Mouse (Mus musculus) thymus, postnatal 14 days (tissue): ENCODE measurements around the gene Ambra1.

ENCODE experiments used
- DNase-seq: peaks from one replicate; pipeline ENCODE4 v3.0.0; 2021

Ambra1 gene

DNA sequence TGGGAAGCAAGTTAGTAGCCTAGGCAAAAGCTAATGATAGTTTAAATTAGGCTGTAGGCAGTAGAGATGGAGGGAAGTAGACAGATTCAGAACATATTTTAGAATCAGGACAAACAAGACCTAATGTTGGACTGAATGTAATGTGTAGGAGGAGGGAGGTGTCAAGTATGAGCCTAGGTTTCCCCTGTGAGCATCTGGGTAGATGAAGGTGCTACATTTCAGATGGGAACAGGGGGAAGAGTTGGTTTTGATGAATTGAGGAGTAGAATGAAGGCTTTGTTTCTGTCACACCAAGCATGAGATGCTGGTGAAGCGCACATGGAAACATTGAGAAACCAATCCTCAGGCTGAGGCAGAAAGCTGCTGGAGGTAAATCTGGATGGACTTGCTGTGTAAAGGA is 9.7 kb downstream of the Ambra1 start:
- DNase-seq = no peak

- DNase-seq = no peak
These were observed 14.8 kb downstream of the Ambra1 start for GRCm38 (mm10) chr2:91744686-91745085.

GRCm38 (mm10) chr2:91749811-91750261 is 19.9 kb downstream of the Ambra1 start:
- DNase-seq = no peak

- DNase-seq = no peak
These were observed 42.2 kb downstream of the Ambra1 start for GRCm38 (mm10) chr2:91771921-91772705.

DNA sequence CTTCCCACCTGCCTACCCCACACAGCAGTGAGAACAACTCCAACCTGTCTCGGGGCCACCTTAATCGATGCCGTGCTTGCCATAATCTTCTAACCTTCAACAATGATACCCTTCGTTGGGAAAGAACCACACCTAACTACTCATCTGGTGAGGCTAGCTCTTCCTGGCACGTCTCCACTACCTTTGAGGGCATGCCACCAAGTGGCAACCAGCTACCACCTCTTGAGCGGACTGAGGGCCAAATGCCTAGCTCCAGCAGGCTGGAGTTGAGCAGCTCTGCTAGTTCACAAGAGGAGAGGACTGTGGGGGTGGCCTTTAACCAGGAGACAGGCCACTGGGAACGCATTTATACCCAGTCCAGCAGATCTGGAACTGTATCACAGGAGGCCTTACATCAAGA is 43.4 kb downstream of the Ambra1 start:
- no peak for DNase-seq

- peak; percentile 30 for DNase-seq
These were observed 49.2 kb downstream of the Ambra1 start for GRCm38 (mm10) chr2:91779166-91779565.

DNA sequence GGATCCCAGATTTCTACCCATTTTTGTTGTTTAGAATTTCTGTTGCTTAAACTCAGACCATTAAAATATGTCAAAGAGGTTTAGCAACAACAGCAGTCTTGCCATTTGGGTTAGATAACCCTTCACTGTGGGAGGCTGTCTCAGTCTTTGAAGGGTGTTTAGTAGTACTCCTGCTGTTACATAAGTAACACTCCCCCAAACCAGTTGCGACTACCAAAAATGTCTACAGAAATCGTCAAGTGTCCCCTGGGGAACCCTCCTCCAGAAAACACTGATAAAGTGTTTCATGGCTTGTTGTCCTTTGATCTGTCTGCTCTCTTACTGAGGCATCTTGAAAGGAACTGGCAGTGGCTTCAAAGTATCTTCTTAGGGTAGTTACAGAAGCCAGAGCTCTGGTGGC is 61.7 kb downstream of the Ambra1 start:
- no peak for DNase-seq

DNA sequence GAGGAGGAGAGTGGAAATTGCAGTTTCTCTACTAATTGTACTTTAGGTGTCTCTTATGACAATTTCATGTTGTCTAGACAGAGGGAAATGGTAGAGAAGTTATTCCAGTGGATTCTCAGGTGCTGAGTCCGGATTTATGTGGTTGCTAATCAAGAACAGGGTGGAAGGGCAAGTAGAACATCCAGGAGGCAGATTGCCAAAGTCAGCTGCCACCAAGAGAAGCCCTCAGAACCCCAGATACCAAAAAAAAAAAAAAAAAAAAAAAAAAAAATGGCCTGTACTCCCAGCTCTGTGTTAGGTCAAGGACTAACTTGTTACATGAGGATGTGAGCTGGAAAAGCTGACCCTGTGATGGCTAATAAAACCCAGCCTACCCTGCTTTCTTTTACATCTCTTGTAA is 62.4 kb downstream of the Ambra1 start:
- no peak for DNase-seq

DNA sequence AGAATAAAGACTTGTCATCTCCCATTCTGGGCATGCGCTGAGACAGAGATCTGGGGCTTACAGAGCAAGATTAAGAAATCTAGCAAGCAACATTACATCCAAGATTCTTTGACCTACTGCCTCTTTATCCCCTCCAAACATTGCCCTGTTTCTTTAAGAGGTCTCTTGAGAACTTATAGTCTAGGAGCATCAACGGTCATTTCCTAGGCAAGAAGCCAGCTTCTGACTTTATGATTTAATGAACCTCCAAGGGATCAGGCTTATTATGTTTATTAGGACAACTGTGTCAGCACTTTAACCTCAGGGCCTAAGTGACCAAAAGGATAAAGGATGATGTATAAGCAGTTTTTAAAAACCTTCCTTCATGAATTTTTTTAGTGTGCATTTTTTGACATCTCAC is 64.5 kb downstream of the Ambra1 start:
- DNase-seq = no peak

GRCm38 (mm10) chr2:91795091-91795490 is 65.2 kb downstream of the Ambra1 start:
- no peak for DNase-seq

DNA sequence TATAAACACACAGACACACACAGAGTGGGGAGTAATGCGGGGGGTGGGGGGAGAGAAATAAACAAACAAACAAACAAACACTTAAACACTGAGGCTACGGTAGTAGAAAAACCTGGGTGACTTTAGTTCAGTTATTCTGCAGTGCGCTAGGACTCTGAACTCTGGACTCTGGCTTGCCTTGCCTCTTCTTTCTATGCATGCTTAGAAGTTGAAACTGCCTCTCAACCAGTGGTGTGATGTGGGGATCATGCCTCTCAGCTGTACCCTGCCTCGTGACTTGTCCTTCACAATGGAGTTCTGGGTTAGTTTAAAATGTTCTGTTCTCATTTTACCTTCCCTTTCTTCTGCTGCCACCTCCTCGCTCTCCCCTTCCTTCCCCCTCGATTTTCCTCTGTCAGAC is 81.5 kb downstream of the Ambra1 start:
- no peak for DNase-seq

DNA sequence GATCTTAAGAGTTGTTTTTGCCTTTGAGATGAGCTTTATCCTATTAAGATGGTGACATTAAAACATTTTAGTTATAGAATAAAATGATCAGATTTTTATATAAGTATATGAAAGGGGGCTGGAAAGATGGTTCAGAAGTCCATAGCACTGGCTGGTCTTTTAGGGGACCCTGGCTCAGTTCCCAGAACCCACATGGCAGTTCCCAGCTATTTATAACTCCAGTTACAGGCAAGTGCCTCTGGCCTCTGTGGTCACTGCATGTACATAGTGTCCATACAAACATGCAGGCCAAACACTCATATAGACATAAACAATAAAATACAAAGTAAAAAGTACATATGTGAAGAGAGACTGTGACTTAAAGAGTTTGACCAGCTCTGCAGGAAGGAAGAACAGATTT is 86.8 kb downstream of the Ambra1 start:
- DNase-seq = no peak

DNA sequence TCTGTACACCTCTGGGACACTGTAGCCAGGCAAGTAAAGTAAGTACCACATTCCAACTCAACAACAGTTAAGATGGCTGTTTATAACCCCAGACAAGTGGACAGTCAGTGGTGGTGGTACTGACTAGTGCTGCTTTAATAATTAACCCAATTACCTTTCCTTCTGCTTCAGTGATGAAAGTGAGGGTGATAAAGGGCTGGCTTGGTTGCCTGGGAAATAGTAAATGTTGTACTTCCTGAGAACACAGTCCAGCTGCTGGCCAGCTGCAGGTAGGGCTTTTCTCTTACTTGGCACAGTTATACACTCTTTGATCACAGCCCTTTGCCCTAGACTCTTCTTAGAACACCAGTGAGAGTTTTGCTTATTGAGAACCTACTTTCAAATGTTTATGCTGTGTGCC is 102.3 kb downstream of the Ambra1 start:
- DNase-seq = no peak

- no peak for DNase-seq
These were observed 104.3 kb downstream of the Ambra1 start for GRCm38 (mm10) chr2:91834272-91834671.

DNA sequence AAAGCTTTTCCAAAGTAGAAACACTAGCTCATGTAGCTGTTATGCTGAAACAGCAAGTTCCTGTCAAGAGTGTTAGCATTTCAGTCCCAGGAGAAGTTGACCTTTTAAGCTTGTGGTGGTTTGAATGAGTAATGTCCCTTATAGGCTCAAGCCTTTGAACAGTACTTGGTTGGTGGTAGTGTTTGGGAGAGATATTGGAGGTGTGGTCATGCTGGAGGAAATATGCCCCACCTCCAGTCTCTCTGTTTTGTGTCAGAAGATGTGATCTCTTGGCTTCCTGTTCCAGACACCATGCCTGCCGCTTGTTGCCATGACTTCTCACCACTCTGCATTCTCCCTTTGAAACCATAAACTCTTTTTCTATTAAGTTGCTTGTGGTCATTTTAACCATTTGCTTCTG is 105.1 kb downstream of the Ambra1 start:
- DNase-seq = peak; percentile 13

- no peak for DNase-seq
These were observed 105.7 kb downstream of the Ambra1 start for GRCm38 (mm10) chr2:91835631-91836030.

- DNase-seq = no peak
These were observed 114.2 kb downstream of the Ambra1 start for GRCm38 (mm10) chr2:91844085-91844484.

DNA sequence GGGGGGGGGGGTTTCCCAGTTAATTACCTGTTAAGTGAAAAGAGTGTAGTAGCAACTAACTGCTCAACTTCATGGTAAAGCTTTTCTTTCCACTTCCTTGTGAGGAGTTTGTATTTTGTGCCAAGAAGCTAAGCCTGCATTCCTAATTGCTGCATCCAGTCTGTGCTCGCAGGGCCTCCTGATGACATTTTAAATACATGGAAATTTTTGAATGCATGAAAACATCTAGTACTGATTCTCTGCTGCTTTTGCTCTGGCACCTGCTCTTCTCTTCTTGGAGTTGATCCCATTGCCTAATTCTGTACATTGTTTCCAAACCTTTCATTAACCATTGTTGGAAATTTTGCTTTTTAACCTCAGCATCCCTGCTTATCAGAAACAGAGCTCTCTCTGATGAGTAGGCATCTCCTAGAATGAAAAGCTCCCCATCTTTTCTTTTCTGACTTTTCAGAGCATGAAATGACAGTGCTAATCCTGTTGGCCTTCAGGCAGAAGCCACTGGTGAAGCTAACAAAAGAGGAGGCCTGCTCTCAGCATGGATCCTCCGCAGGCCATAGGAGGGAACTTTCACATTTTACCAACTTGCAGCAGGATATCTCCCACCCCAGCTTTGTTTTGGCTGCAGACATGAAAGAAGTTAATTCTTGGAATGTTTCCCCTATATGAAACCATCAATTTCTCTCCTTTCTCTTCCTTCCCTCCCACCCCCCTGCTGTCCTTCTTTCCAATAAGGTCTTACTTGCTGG is 122.7 kb downstream of the Ambra1 start:
- DNase-seq = no peak

DNA sequence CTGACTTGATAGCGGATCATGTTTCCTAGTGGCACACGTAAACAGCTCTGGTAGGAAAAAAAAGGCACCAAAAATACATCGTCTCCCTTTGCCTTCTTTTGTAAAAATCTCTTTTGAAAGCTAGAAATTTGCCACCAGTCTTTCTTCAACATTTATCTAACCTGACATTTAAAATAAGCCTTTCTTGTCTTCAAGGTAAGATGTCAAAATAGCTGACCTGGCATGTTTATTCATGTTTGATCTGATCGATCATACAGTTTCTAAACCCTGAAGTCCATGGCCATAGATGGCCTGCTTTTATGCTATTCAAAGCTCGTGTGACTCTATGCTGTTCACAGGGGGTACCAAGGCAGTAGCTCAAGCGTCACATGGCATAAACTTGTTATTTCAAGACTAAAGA is 124.6 kb downstream of the Ambra1 start:
- DNase-seq = no peak

GRCm38 (mm10) chr2:91856958-91857357 is 127.0 kb downstream of the Ambra1 start:
- no peak for DNase-seq

- no peak for DNase-seq
These were observed 129.5 kb downstream of the Ambra1 start for GRCm38 (mm10) chr2:91859423-91859822.

DNA sequence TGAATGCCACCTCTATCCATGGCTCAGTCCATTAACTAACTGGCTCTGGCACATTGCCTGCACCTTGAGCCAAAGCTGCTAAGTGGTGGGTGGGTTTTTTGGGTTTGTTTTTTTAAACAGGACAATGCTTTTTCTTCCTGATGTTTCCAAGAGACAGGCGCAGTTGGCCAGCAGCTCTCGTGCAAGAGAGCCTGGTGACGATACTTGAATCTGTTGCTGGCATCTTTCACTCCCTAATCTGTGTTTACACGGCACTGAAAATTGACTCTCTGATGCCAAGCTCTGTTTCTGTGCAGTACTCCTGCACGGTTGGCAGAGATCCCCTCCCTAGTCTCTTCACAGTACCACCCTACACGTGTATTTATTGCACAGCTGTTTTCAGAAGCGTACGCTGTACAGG is 140.8 kb downstream of the Ambra1 start:
- DNase-seq = no peak

GRCm38 (mm10) chr2:91871225-91871624 is 141.3 kb downstream of the Ambra1 start:
- DNase-seq = no peak

- no peak for DNase-seq
These were observed 142.7 kb downstream of the Ambra1 start for GRCm38 (mm10) chr2:91872658-91873057.
